Mouse (Mus musculus): ENCODE measurements around the gene Nol12.

Gene Nol12

GRCm38 (mm10) chr15:78990970-78991525 is 56.3 kb downstream of the Nol12 start:
- DNase-seq (ENCODE audit: low read depth, low spot score) = no peak

GRCm38 (mm10) chr15:78992235-78992634 is 57.5 kb downstream of the Nol12 start:
- DNase-seq (ENCODE audit: low read depth, low spot score) = no peak

- DNase-seq (ENCODE audit: low read depth, low spot score) = no peak
These were observed 58.2 kb downstream of the Nol12 start for GRCm38 (mm10) chr15:78992925-78993324.
